Mouse (Mus musculus): ENCODE measurements around the gene F3.

DNA sequence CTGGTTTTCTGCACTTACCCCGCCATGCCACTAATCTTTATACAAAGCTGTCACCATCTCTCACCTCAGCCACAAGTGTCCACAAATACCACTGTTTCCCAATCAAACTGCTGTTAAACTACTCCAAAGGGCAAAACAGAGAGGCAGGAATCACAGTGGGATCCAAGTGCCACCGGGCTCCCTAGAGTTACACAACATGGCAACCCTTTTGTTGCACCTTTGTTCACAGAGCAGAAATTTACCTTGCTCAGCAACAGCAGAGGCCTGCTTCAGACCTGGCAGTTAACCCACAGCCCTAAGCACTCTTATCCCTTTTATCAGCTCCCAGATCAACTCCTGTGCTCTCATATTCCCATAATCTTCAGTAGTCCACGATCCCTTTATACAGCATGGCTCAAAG, 35.6 kb upstream of the F3 start:
- TF ChIP-seq POLR2A (IDR thresholded peaks at IDR 0.05; ENCODE audit: low read depth, low read length) (no peak), CTCF (IDR thresholded peaks at IDR 0.05; ENCODE audit: extremely low read depth, insufficient read length, insufficient replicate concordance, low read depth, low read length) (no peak)

All from small intestine, adult 2 months (tissue).